Mouse (Mus musculus) bone marrow, adult 2 months (tissue): ENCODE data around the gene Lasp1. TPM values are rescaled to one million over a fixed set of nuclear protein-coding genes. Genes with fewer than 3 reads are reported as not detected.
"Not testable (repeated sequence)": the region's sequence is repeated elsewhere in the genome, so short reads cannot be mapped to it uniquely, and the experiment has no call there.

Experiments used
- H3K27ac ChIP-seq: fragments of 200-500 bp; 2 replicates; pipeline ENCODE4 v1.5.1; 2012; ENCODE audit warnings: low read depth, mild to moderate bottlenecking, control low read depth, inconsistent platforms, low read length; ENCODE audit not compliant: control insufficient read depth, poor library complexity, insufficient read depth
- H3K4me1 ChIP-seq: fragments of 200-500 bp; 2 replicates; pipeline ENCODE4 v1.6.1; 2011; ENCODE audit warnings: low read length; ENCODE audit not compliant: control insufficient read depth, insufficient read depth
- H3K4me3 ChIP-seq: fragments of 200-500 bp; replicated peaks from 2 replicates; pipeline ENCODE3; 2011; ENCODE audit warnings: mild to moderate bottlenecking, low read depth, low read length, control low read depth; ENCODE audit not compliant: control insufficient read depth
- CTCF ChIP-seq: fragments of 200-500 bp; IDR thresholded peaks from 2 replicates; pipeline ENCODE4 v1.5.1; 2011; ENCODE audit warnings: low read length, control low read depth; ENCODE audit not compliant: control insufficient read depth, insufficient read depth
- POLR2A ChIP-seq: fragments of 200-500 bp; IDR thresholded peaks from 2 replicates; pipeline ENCODE4 v1.6.1; 2011; ENCODE audit warnings: low read depth, mild to moderate bottlenecking, control low read depth, low read length, borderline replicate concordance; ENCODE audit not compliant: control insufficient read depth
- WGBS: fragments of 180-500 bp; shearing (Covaris S2); methylation state at CpG from one replicate; pipeline ENCODE4 v1.1.7; 2018; 5-methylcytosine and 5-hydroxymethylcytosine counted together
- polyA plus RNA-seq: library from polyadenylated mRNA; stranded (reverse); fragments of >200 nt; gene quantifications from 2 replicates; pipeline ENCODE4 v1.2.4, GENCODE M21; 2011; ENCODE audit warnings: low replicate concordance; ENCODE audit not compliant: missing spikeins, insufficient read depth, insufficient read length

Gene Lasp1
- polyA plus RNA-seq, 1 experiment = 99.2 TPM

DNA sequence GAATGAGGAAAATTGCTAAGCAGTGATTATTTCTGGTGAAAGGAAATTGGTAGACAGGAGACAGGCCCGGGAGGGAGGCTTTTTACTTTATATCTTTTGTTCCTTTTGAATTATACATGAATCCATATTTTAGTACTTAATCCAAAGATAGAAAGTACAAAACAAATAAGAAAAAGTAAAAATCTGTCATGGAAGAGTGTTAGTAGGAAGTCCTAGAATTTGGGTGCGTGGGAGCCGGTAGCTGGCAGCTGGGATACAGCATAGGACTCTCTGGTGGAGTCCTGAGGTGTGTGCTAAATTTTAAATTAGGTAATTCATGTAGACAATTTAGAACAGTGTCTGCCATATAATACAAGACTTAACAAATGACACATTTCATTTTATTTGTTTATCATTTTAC is 68.8 kb downstream of the Lasp1 start:
- WGBS = 77% methylated on average over 3 of the region's 3 CpGs
- TF ChIP-seq POLR2A (no peak), CTCF (no peak)
- Histone ChIP-seq H3K4me1 (no peaks in the 10 kb centered on the region), H3K27ac (no peak overlapping the region), H3K4me3 (no peak overlapping the region)

- not testable (repeated sequence) for H3K4me1 ChIP-seq, H3K4me3 ChIP-seq, H3K27ac ChIP-seq
- WGBS = 74% methylated on average over 5 of the region's 5 CpGs
Observed at GRCm38 (mm10) chr11:97872378-97872777, 73.6 kb downstream of the Lasp1 start.

DNA sequence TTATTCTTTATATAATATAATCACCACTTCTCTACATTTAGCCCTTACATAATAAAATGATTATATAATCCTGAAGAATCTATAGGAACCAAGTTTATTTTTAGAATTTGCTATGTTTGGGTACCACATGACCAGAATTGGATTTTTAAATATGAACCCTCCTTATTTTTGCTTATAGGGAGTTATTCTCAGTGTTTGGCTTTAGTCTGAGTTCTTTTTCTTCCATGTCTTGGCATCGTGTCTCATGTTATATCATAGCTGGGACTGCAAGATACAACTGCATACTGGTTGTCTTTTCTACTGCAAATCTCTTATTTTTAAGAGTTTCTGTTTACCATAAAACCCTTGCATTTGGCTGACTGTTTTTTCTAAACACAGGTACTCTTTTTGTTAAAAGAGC is 75.6 kb downstream of the Lasp1 start:
- TF ChIP-seq POLR2A (no peak), CTCF (no peak)
- WGBS = 80% methylated on average over 1 of the region's 1 CpGs
- no peak overlapping the region for H3K4me3 ChIP-seq
- no peak overlapping the region for H3K27ac ChIP-seq
- H3K4me1 ChIP-seq = no peaks in the 10 kb centered on the region

DNA sequence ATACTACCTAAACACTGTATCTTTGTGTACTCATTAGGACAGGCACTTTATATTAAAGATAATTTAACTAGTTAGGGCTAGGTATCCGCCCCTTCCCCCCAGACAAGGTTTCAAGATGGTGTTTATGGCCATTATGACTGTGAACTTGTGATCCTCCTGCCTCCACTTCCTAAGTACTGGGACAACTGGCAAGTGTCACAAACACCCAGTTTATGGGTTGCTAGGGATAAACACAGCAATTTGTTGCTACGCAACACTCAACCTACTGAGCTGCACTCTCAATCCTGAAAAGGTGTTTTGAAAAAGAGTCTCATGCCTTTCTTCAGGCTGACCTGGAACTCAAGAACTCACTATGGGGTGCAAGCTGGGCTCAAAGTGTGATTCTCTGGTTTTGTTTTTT is 78.5 kb downstream of the Lasp1 start:
- no peak overlapping the region for H3K4me3 ChIP-seq
- 86% methylated on average over 2 of the region's 2 CpGs for WGBS
- H3K27ac ChIP-seq = no peak overlapping the region
- no peaks in the 10 kb centered on the region for H3K4me1 ChIP-seq
- no peak for TF ChIP-seq CTCF
- no peak for TF ChIP-seq POLR2A

- Histone ChIP-seq H3K4me3 (no peak overlapping the region), H3K27ac (no peak overlapping the region), H3K4me1 (no peaks in the 10 kb centered on the region)
- 81% methylated on average over 4 of the region's 4 CpGs for WGBS
- TF ChIP-seq CTCF (no peak), POLR2A (no peak)
Observed at GRCm38 (mm10) chr11:97880362-97880761, 81.6 kb downstream of the Lasp1 start.

GRCm38 (mm10) chr11:97883542-97883917 is 84.7 kb downstream of the Lasp1 start:
- TF ChIP-seq CTCF (no peak), POLR2A (peak; percentile 45; the same call in 1 of the 2 replicates)
- WGBS = 5% methylated on average over 26 of the region's 26 CpGs
- H3K4me1 ChIP-seq = no peaks in the 10 kb centered on the region
- H3K4me3 ChIP-seq = peak overlapping the region; percentile 81
- peak overlapping the region; percentile 75 for H3K27ac ChIP-seq

DNA sequence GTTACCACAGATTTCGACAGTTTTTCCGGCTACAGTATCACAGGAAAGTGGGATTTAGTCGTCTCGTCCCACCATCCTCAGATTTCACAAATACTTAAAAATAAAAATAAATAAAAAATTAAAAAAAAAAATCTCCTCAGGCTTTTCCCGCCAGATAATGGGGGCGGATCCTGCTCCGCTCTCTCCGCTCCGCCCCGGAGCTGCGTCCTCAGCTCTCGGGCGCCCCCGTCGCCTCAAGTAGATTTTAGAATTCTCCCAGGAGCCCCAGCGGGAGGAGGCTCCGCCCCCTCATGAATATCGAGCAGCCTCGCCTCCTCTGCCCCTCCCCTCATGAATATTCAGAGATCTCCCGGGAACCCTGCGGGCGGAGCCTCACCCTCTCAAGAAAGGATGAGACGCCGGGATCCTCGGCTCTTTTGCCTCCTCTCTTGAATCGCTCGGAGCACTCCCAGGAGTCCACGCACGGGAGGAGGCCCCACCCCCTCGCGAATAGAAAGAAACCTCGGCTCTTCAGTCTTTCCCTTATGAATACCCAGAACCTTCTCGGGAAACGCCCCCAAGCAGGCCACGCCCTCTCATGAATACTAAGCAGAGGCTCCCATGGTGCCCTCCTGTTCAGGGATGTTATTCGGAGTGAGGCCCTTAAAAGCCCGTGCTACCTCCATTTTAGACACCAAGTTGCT is 85.3 kb downstream of the Lasp1 start, which contains the start of gene Fbxo47:
Fbxo47 (minus strand) TSS at position 237 of the 683 bp plus-strand sequence.
- H3K4me3 ChIP-seq = peak within 1 kb of the TSS; percentile 92
- TF ChIP-seq POLR2A = peak; percentile 53; the same call in 1 of the 2 replicates
- TF ChIP-seq CTCF = peak; percentile 60
- no peaks in the 10 kb centered on the region for H3K4me1 ChIP-seq
- peak within 1 kb of the TSS; percentile 80 for H3K27ac ChIP-seq
- WGBS = under 1% methylated on average over 37 of the region's 37 CpGs

DNA sequence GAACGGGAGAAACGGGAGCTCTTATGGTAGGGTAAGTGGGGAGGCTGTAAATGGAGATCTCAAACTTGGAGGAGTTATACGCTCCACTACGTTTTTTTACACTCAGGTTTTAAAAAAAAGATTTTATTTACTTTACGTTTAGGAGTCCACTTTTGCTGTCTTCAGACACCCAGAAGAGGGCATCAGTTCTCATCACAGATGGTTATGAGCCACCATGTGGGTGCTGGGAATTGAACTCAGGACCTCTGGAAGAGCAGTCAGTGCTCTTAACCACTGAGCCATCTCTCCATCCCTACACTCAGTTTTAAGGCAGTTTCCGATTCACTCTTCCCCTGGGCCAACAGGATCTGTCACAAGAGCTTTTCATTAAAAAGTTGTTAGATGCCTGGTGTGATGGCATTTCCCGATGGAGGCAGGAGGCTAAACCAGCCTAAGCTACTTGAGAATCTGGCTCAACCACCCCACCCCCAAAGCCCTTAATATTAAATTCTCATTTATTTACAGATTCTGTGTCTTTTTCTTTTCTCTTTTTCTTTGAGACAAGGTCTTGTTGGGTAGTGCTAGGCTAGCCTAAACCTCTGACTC is 85.9 kb downstream of the Lasp1 start:
- WGBS = 28% methylated on average over 7 of the region's 7 CpGs

GRCm38 (mm10) chr11:97885296-97885915 is 86.6 kb downstream of the Lasp1 start:
- Histone ChIP-seq H3K27ac (no peak overlapping the region), H3K4me3 (no peak overlapping the region), H3K4me1 (no peaks in the 10 kb centered on the region)
- TF ChIP-seq CTCF (no peak), POLR2A (no peak)
- 74% methylated on average over 2 of the region's 2 CpGs for WGBS

More for the DNA sequence above, 85.9 kb downstream of the Lasp1 start:
- Histone ChIP-seq H3K4me1 (no peaks in the 10 kb centered on the region), H3K27ac (no peak overlapping the region; the same call in 1 of the 2 replicates), H3K4me3 (peak overlapping the region; percentile 92)
- no peak for TF ChIP-seq CTCF
- no peak for TF ChIP-seq POLR2A

Other genes with a start within 250 kb of the Lasp1 start
- 0.23 and 0.57 TPM in 2 replicates for gene Srcin1, start 222.8 kb upstream of the Lasp1 start, polyA plus RNA-seq
- gene Epop, start 169.3 kb upstream of the Lasp1 start, polyA plus RNA-seq = 0.41 and 6.1 TPM in 2 replicates
- 13.0 and 23.7 TPM in 2 replicates for gene Mllt6, start 135.6 kb upstream of the Lasp1 start, polyA plus RNA-seq
- 29.3 and 76.0 TPM in 2 replicates for gene Cisd3, start 113.2 kb upstream of the Lasp1 start, polyA plus RNA-seq
- 7.0 and 10.7 TPM in 2 replicates for gene Pcgf2, start 98.5 kb upstream of the Lasp1 start, polyA plus RNA-seq
- gene Psmb3, start 95.6 kb upstream of the Lasp1 start, polyA plus RNA-seq = 138 and 152 TPM in 2 replicates
- 9.5 and 11.7 TPM in 2 replicates for gene Pip4k2b, start 54.3 kb upstream of the Lasp1 start, polyA plus RNA-seq
- gene Cwc25, start 32.4 kb upstream of the Lasp1 start, polyA plus RNA-seq = 10.4 and 11.7 TPM in 2 replicates
- gene 1700001P01Rik, start 23.1 kb upstream of the Lasp1 start, polyA plus RNA-seq = not detected in 2 replicates
- gene Rpl23, start 16.6 kb upstream of the Lasp1 start, polyA plus RNA-seq = 550 and 853 TPM in 2 replicates
- not detected in 2 replicates for gene B230217C12Rik, start 41.8 kb downstream of the Lasp1 start, polyA plus RNA-seq
- not detected in 2 replicates for gene Fbxo47, start 85.2 kb downstream of the Lasp1 start, polyA plus RNA-seq
- gene Plxdc1, start 187.4 kb downstream of the Lasp1 start, polyA plus RNA-seq = 2.0 and 11.9 TPM in 2 replicates
- gene Arl5c, start 197.2 kb downstream of the Lasp1 start, polyA plus RNA-seq = 33.1 and 47.3 TPM in 2 replicates
- gene Cacnb1, start 224.0 kb downstream of the Lasp1 start, polyA plus RNA-seq = 4.6 and 5.3 TPM in 2 replicates
- gene Rpl19, start 227.7 kb downstream of the Lasp1 start, polyA plus RNA-seq = 864 and 1,335 TPM in 2 replicates